Mouse (Mus musculus): ENCODE results near the gene Cttnbp2nl. TPM values are rescaled to one million over a fixed set of nuclear protein-coding genes. Genes with fewer than 3 reads are reported as not detected.

Gene Cttnbp2nl
- polyA plus RNA-seq, 1 experiment from 2014 or later = 17.5 TPM

- H3K36me3 ChIP-seq (ENCODE audit: control insufficient read depth, insufficient read depth, low read length) = no peaks in the 10 kb centered on the region
- no peak for ATAC-seq (ENCODE audit: low FRiP score, low TSS enrichment)
- no peak overlapping the region for H3K9ac ChIP-seq (ENCODE audit: low read length)
- H3K27ac ChIP-seq (replicated peaks) = no peak overlapping the region
- no peaks in the 10 kb centered on the region for H3K4me1 ChIP-seq (replicated peaks; ENCODE audit: control insufficient read depth, insufficient read depth)
- no peak for DNase-seq (ENCODE audit: low spot score)
- no peak for TF ChIP-seq EP300 (optimal IDR thresholded peaks at IDR 0.05)
- no peak for TF ChIP-seq CTCF (IDR thresholded peaks at IDR 0.05; ENCODE audit: low read depth)
- no peaks in the 10 kb centered on the region for H3K27me3 ChIP-seq (ENCODE audit: control insufficient read depth, insufficient read depth, low read length)
- H3K4me3 ChIP-seq (ENCODE audit: low read depth, low read length) = no peak overlapping the region
- no peak overlapping the region for H3K4me2 ChIP-seq (replicated peaks; ENCODE audit: low read depth)
- H3K9me3 ChIP-seq (ENCODE audit: control insufficient read depth, low read length) = no peaks in the 10 kb centered on the region
- WGBS = 70% methylated on average over 1 of the region's 1 CpGs
These were observed 9.0 kb upstream of the Cttnbp2nl start for GRCm38 (mm10) chr3:105061991-105062390.

- H3K4me3 ChIP-seq (ENCODE audit: low read depth, low read length) = no peak overlapping the region
- DNase-seq (ENCODE audit: low spot score) (no peak), ATAC-seq (ENCODE audit: low FRiP score, low TSS enrichment) (no peak)
- H3K36me3 ChIP-seq (ENCODE audit: control insufficient read depth, insufficient read depth, low read length) = no peaks in the 10 kb centered on the region
- H3K27me3 ChIP-seq (ENCODE audit: control insufficient read depth, insufficient read depth, low read length) = no peaks in the 10 kb centered on the region
- TF ChIP-seq CTCF (IDR thresholded peaks at IDR 0.05; ENCODE audit: low read depth) (no peak), EP300 (optimal IDR thresholded peaks at IDR 0.05) (no peak)
- no peaks in the 10 kb centered on the region for H3K4me1 ChIP-seq (replicated peaks; ENCODE audit: control insufficient read depth, insufficient read depth)
- H3K9ac ChIP-seq (ENCODE audit: low read length) = no peak overlapping the region
- H3K27ac ChIP-seq (replicated peaks) = no peak overlapping the region
- H3K9me3 ChIP-seq (ENCODE audit: control insufficient read depth, low read length) = no peaks in the 10 kb centered on the region
- H3K4me2 ChIP-seq (replicated peaks; ENCODE audit: low read depth) = no peak overlapping the region
- 87% methylated on average over 3 of the region's 3 CpGs for WGBS
These were observed 8.6 kb upstream of the Cttnbp2nl start for GRCm38 (mm10) chr3:105061496-105061895.

DNA sequence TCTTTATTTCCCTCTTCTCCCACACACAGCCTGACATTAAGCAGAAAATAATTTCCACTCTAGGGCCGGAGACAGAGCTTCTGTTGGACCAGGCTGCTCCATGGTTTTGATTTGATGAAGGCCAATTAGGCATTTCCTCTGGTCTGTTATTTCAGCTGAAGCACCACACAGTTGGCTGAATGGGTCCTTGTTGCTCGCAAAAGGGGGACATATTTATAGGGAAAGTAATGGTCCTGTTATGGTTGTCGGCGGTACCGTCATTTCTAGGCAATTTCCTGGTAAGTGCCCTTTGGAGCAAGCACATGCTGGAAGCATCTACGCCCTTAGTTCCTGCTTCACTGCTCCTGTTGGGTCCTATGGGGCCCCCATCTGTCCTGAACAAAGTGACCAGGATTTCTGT, 8.0 kb upstream of the Cttnbp2nl start:
- Histone ChIP-seq H3K9ac (ENCODE audit: low read length) (no peak overlapping the region), H3K9me3 (ENCODE audit: control insufficient read depth, low read length) (no peaks in the 10 kb centered on the region), H3K36me3 (ENCODE audit: control insufficient read depth, insufficient read depth, low read length) (no peaks in the 10 kb centered on the region), H3K4me2 (replicated peaks; ENCODE audit: low read depth) (no peak overlapping the region), H3K4me3 (ENCODE audit: low read depth, low read length) (no peak overlapping the region), H3K27ac (replicated peaks) (no peak overlapping the region), H3K4me1 (replicated peaks; ENCODE audit: control insufficient read depth, insufficient read depth) (no peaks in the 10 kb centered on the region), H3K27me3 (ENCODE audit: control insufficient read depth, insufficient read depth, low read length) (no peaks in the 10 kb centered on the region)
- TF ChIP-seq CTCF (IDR thresholded peaks at IDR 0.05; ENCODE audit: low read depth) (no peak), EP300 (optimal IDR thresholded peaks at IDR 0.05) (no peak)
- ATAC-seq (ENCODE audit: low FRiP score, low TSS enrichment) (no peak), DNase-seq (ENCODE audit: low spot score) (no peak)
- WGBS = 71% methylated on average over 6 of the region's 6 CpGs

DNA sequence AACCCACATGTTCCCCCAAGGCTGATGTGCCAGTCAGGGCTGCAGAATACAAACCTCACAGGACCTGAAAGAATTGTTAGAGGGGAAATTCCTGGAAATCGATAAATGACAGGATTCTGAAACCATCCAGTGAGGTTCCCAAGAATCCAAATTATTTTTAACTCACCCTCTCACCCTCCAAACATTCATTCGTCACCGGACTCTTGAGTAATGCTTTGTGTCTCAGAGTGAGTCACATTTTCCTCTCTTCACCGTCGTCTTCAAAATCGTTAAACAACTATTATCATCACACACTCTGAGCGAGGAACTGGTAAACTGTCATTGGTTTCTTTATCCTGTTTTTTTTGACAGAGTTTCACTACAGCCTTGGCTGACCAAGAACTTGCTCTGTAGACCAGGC, 7.0 kb upstream of the Cttnbp2nl start:
- Histone ChIP-seq H3K4me2 (replicated peaks; ENCODE audit: low read depth) (no peak overlapping the region), H3K4me1 (replicated peaks; ENCODE audit: control insufficient read depth, insufficient read depth) (no peaks in the 10 kb centered on the region), H3K27ac (replicated peaks) (no peak overlapping the region), H3K9me3 (ENCODE audit: control insufficient read depth, low read length) (no peaks in the 10 kb centered on the region), H3K4me3 (ENCODE audit: low read depth, low read length) (no peak overlapping the region), H3K36me3 (ENCODE audit: control insufficient read depth, insufficient read depth, low read length) (no peaks in the 10 kb centered on the region), H3K9ac (ENCODE audit: low read length) (no peak overlapping the region), H3K27me3 (ENCODE audit: control insufficient read depth, insufficient read depth, low read length) (no peaks in the 10 kb centered on the region)
- no peak for TF ChIP-seq EP300 (optimal IDR thresholded peaks at IDR 0.05)
- TF ChIP-seq CTCF (IDR thresholded peaks at IDR 0.05; ENCODE audit: low read depth) = no peak
- 39% methylated on average over 7 of the region's 7 CpGs for WGBS
- DNase-seq (ENCODE audit: low spot score) (no peak), ATAC-seq (ENCODE audit: low FRiP score, low TSS enrichment) (no peak)

DNA sequence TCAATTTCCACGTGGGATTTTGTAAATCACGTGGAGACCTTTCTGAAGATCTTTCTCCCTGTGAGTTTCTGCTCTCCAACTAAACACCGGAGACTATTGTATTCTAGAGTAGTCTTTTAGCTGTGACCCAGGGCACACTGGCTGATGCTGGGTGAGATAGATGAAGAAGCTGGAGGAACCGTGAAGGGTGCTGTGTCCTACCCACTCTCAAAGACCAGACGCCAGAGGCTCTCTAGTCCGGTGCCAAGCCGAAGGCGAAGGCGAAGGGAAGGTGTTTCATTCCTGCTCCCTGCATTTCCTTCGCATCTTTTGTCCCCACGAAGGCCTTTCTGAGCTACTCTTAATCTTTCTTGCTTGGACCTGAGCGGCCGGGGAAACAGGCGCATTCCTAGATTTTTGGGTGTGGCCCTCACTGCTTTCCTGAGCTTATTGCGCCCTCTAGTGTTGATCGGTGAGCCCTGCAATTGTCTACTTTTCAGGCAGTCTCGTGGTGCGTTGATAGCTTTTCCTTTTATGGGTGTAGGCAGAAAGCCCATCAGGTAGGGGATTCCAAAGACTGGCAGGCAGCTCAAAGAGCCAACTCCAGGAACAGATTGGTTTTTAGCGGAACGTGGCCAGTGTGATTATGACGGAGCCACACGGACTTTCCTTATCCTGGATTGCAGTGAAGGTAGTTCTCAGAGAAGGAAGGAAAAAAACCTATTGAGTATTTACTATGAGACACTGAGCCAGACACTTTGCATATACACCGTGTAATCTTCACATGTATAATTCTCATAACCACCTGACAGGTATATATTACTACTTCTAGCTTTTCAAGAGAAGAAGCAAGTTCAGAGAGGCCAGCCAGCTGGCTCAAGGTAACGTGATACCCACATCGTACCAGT, 5.9 kb upstream of the Cttnbp2nl start:
- DNase-seq (ENCODE audit: low spot score) (peak; percentile 86), ATAC-seq (ENCODE audit: low FRiP score, low TSS enrichment) (peak; percentile 16; the same call in 1 of the 2 replicates)
- H3K27me3 ChIP-seq (ENCODE audit: control insufficient read depth, insufficient read depth, low read length) = no peaks in the 10 kb centered on the region
- H3K27ac ChIP-seq (replicated peaks) = peak overlapping the region; percentile 45
- peak overlapping the region; percentile 22; the same call in 1 of the 2 replicates for H3K4me3 ChIP-seq (ENCODE audit: low read depth, low read length)
- no peaks in the 10 kb centered on the region for H3K36me3 ChIP-seq (ENCODE audit: control insufficient read depth, insufficient read depth, low read length)
- peaks cover 3% of the 10 kb centered on the region for H3K4me1 ChIP-seq (replicated peaks; ENCODE audit: control insufficient read depth, insufficient read depth)
- H3K9ac ChIP-seq (ENCODE audit: low read length) = 0 out of 2 replicates have a peak overlapping the region, but pooled peaks have one; percentile 14
- no peaks in the 10 kb centered on the region for H3K9me3 ChIP-seq (ENCODE audit: control insufficient read depth, low read length)
- TF ChIP-seq EP300 (optimal IDR thresholded peaks at IDR 0.05) = no peak
- peak; percentile 99 for TF ChIP-seq CTCF (IDR thresholded peaks at IDR 0.05; ENCODE audit: low read depth)
- WGBS = 10% methylated on average over 25 of the region's 25 CpGs
- H3K4me2 ChIP-seq (replicated peaks; ENCODE audit: low read depth) = peak overlapping the region; percentile 50

DNA sequence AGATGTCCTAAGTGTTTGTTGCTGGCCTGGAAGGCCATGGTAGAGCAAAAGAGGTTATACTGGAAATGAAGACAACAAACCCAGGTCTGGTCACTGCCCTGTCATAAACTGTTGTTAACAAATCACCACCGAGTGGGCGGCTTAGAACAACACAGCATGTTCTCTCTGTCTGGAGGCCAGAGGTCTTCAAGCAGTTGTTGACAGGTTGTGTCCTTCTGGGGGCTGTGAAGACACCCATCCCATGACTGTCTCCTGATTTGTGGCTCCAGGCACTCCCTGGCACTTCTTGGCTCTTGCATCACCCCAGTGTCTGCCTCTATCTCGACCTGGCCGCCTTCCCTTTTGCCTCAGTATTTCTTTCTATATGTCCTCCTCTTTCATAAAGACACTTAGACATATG, 2.7 kb upstream of the Cttnbp2nl start:
- WGBS = 73% methylated on average over 4 of the region's 4 CpGs
- Histone ChIP-seq H3K36me3 (ENCODE audit: control insufficient read depth, insufficient read depth, low read length) (no peaks in the 10 kb centered on the region), H3K9ac (ENCODE audit: low read length) (no peak overlapping the region), H3K27ac (replicated peaks) (0 out of 2 replicates have a peak overlapping the region, but pooled peaks have one; percentile 91), H3K27me3 (ENCODE audit: control insufficient read depth, insufficient read depth, low read length) (no peaks in the 10 kb centered on the region), H3K4me1 (replicated peaks; ENCODE audit: control insufficient read depth, insufficient read depth) (peaks cover 3% of the 10 kb centered on the region), H3K4me3 (ENCODE audit: low read depth, low read length) (no peak overlapping the region), H3K9me3 (ENCODE audit: control insufficient read depth, low read length) (no peaks in the 10 kb centered on the region), H3K4me2 (replicated peaks; ENCODE audit: low read depth) (no peak overlapping the region)
- DNase-seq (ENCODE audit: low spot score) = no peak
- ATAC-seq (ENCODE audit: low FRiP score, low TSS enrichment) = no peak
- no peak for TF ChIP-seq EP300 (optimal IDR thresholded peaks at IDR 0.05)
- no peak for TF ChIP-seq CTCF (IDR thresholded peaks at IDR 0.05; ENCODE audit: low read depth)

Data from stomach, postnatal 0 days (tissue).